Mouse (Mus musculus): Measurements from ENCODE around the gene Lhfpl2. TPM values are rescaled to one million over a fixed set of nuclear protein-coding genes. Genes with fewer than 3 reads are reported as not detected.

Lhfpl2 gene
- polyA plus RNA-seq, 1 experiment, result 10.8 TPM

GRCm38 (mm10) chr13:94132187-94132995 lies 74.8 kb downstream of the Lhfpl2 start:
- H3K4me1 ChIP-seq (ENCODE audit: control insufficient read depth, insufficient read depth, low read length), result no peaks in the 10 kb centered on the region
- TF ChIP-seq POLR2A (IDR thresholded peaks at IDR 0.05; ENCODE audit: extremely low read depth, insufficient read depth, low read length), result no peak
- TF ChIP-seq CTCF (IDR thresholded peaks at IDR 0.05; ENCODE audit: extremely low read depth, insufficient read depth, low read length), result no peak
- no peak overlapping the region for H3K27ac ChIP-seq (ENCODE audit: insufficient read depth, low read length)
- H3K4me3 ChIP-seq (ENCODE audit: insufficient read depth, low read length), result no peak overlapping the region

GRCm38 (mm10) chr13:94134646-94135045 lies 77.0 kb downstream of the Lhfpl2 start:
- no peak overlapping the region for H3K4me3 ChIP-seq (ENCODE audit: insufficient read depth, low read length)

GRCm38 (mm10) chr13:94135180-94135579 lies 77.6 kb downstream of the Lhfpl2 start:
- Histone ChIP-seq H3K27ac (ENCODE audit: insufficient read depth, low read length) (no peak overlapping the region), H3K4me3 (ENCODE audit: insufficient read depth, low read length) (no peak overlapping the region), H3K4me1 (ENCODE audit: control insufficient read depth, insufficient read depth, low read length) (peaks cover 1% of the 10 kb centered on the region; the same call in 1 of the 2 replicates)
- TF ChIP-seq CTCF (IDR thresholded peaks at IDR 0.05; ENCODE audit: extremely low read depth, insufficient read depth, low read length) (no peak), POLR2A (IDR thresholded peaks at IDR 0.05; ENCODE audit: extremely low read depth, insufficient read depth, low read length) (no peak)

More at GRCm38 (mm10) chr13:94134646-94135045, 77.0 kb downstream of the Lhfpl2 start:
- TF ChIP-seq CTCF (IDR thresholded peaks at IDR 0.05; ENCODE audit: extremely low read depth, insufficient read depth, low read length) (no peak), POLR2A (IDR thresholded peaks at IDR 0.05; ENCODE audit: extremely low read depth, insufficient read depth, low read length) (no peak)
- Histone ChIP-seq H3K4me1 (ENCODE audit: control insufficient read depth, insufficient read depth, low read length) (no peaks in the 10 kb centered on the region), H3K27ac (ENCODE audit: insufficient read depth, low read length) (no peak overlapping the region)

- Histone ChIP-seq H3K27ac (ENCODE audit: insufficient read depth, low read length) (no peak overlapping the region), H3K4me3 (ENCODE audit: insufficient read depth, low read length) (no peak overlapping the region), H3K4me1 (ENCODE audit: control insufficient read depth, insufficient read depth, low read length) (peaks cover 3% of the 10 kb centered on the region; the same call in 1 of the 2 replicates)
- no peak for TF ChIP-seq CTCF (IDR thresholded peaks at IDR 0.05; ENCODE audit: extremely low read depth, insufficient read depth, low read length)
- no peak for TF ChIP-seq POLR2A (IDR thresholded peaks at IDR 0.05; ENCODE audit: extremely low read depth, insufficient read depth, low read length)
Measured at GRCm38 (mm10) chr13:94139713-94140445, 82.3 kb downstream of the Lhfpl2 start.

- Histone ChIP-seq H3K27ac (ENCODE audit: insufficient read depth, low read length) (no peak overlapping the region), H3K4me3 (ENCODE audit: insufficient read depth, low read length) (no peak overlapping the region), H3K4me1 (ENCODE audit: control insufficient read depth, insufficient read depth, low read length) (peaks cover 3% of the 10 kb centered on the region; the same call in 1 of the 2 replicates)
- TF ChIP-seq CTCF (IDR thresholded peaks at IDR 0.05; ENCODE audit: extremely low read depth, insufficient read depth, low read length) (no peak), POLR2A (IDR thresholded peaks at IDR 0.05; ENCODE audit: extremely low read depth, insufficient read depth, low read length) (no peak)
Measured at GRCm38 (mm10) chr13:94140446-94140845, 82.8 kb downstream of the Lhfpl2 start.

- TF ChIP-seq POLR2A (IDR thresholded peaks at IDR 0.05; ENCODE audit: extremely low read depth, insufficient read depth, low read length) (no peak), CTCF (IDR thresholded peaks at IDR 0.05; ENCODE audit: extremely low read depth, insufficient read depth, low read length) (peak; percentile 58)
- Histone ChIP-seq H3K4me3 (ENCODE audit: insufficient read depth, low read length) (no peak overlapping the region), H3K27ac (ENCODE audit: insufficient read depth, low read length) (no peak overlapping the region)
Measured at GRCm38 (mm10) chr13:94143063-94143652, 85.6 kb downstream of the Lhfpl2 start.

GRCm38 (mm10) chr13:94144451-94144850 lies 86.9 kb downstream of the Lhfpl2 start:
- no peak overlapping the region for H3K4me3 ChIP-seq (ENCODE audit: insufficient read depth, low read length)
- TF ChIP-seq POLR2A (IDR thresholded peaks at IDR 0.05; ENCODE audit: extremely low read depth, insufficient read depth, low read length) (no peak), CTCF (IDR thresholded peaks at IDR 0.05; ENCODE audit: extremely low read depth, insufficient read depth, low read length) (no peak)
- peaks cover 3% of the 10 kb centered on the region; the same call in 1 of the 2 replicates for H3K4me1 ChIP-seq (ENCODE audit: control insufficient read depth, insufficient read depth, low read length)

More at GRCm38 (mm10) chr13:94143063-94143652, 85.6 kb downstream of the Lhfpl2 start:
- peaks cover 3% of the 10 kb centered on the region; the same call in 1 of the 2 replicates for H3K4me1 ChIP-seq (ENCODE audit: control insufficient read depth, insufficient read depth, low read length)

GRCm38 (mm10) chr13:94147257-94147656 lies 89.7 kb downstream of the Lhfpl2 start:
- no peaks in the 10 kb centered on the region for H3K4me1 ChIP-seq (ENCODE audit: control insufficient read depth, insufficient read depth, low read length)
- H3K4me3 ChIP-seq (ENCODE audit: insufficient read depth, low read length), result no peak overlapping the region
- TF ChIP-seq CTCF (IDR thresholded peaks at IDR 0.05; ENCODE audit: extremely low read depth, insufficient read depth, low read length) (peak; percentile 83), POLR2A (IDR thresholded peaks at IDR 0.05; ENCODE audit: extremely low read depth, insufficient read depth, low read length) (no peak)
- no peak overlapping the region for H3K27ac ChIP-seq (ENCODE audit: insufficient read depth, low read length)

More at GRCm38 (mm10) chr13:94144451-94144850, 86.9 kb downstream of the Lhfpl2 start:
- no peak overlapping the region for H3K27ac ChIP-seq (ENCODE audit: insufficient read depth, low read length)

- Histone ChIP-seq H3K4me1 (ENCODE audit: control insufficient read depth, insufficient read depth, low read length) (no peaks in the 10 kb centered on the region), H3K27ac (ENCODE audit: insufficient read depth, low read length) (no peak overlapping the region), H3K4me3 (ENCODE audit: insufficient read depth, low read length) (no peak overlapping the region)
- TF ChIP-seq POLR2A (IDR thresholded peaks at IDR 0.05; ENCODE audit: extremely low read depth, insufficient read depth, low read length), result no peak
- no peak for TF ChIP-seq CTCF (IDR thresholded peaks at IDR 0.05; ENCODE audit: extremely low read depth, insufficient read depth, low read length)
Measured at GRCm38 (mm10) chr13:94149006-94149405, 91.4 kb downstream of the Lhfpl2 start.

All from cortical plate, adult 2 months (tissue).